10 mouse cellular contexts compared by ENCODE assay signal in genomic region chr1:77102421-77103133, GRCm38 (mm10).
DNase-seq lines count a peak whose midpoint lies in the region; ATAC-seq and TF ChIP-seq lines count a peak whose summit lies in the region.
"Had no signal": no experiment of that assay in that cellular context is flagged by ENCODE, and none has a peak within 500 bp of the region (broad histone marks: within the 10 kb centered on the region; RNA-seq: fewer than 3 reads in every experiment).

No protein-coding gene starts in this region.

- intact Hi-C loops in left cerebral cortex, postnatal 4 days (cut with DNase I) = no loop called here

- H3K27me3 ChIP-seq in forebrain, embryonic 12.5 days = peaks cover 9% of the 10 kb centered on the region
- H3K27me3 ChIP-seq in limb, embryonic 14.5 days (ENCODE audit: control insufficient read depth, insufficient read depth, low read length) = no peaks in the 10 kb centered on the region

- no peak for TF ChIP-seq POLR2A in limb, embryonic 14.5 days (IDR thresholded peaks at IDR 0.05; ENCODE audit: borderline replicate concordance, extremely low read depth, insufficient read depth, insufficient read length)

- peak; percentile 61 for DNase-seq in left cerebral cortex, postnatal 4 days
- DNase-seq in left cerebral cortex, adult 9 months (ENCODE audit: low spot score in 2 of 2) = no peak
- DNase-seq in cerebellum, postnatal 10 days = peak; percentile 42 to 68
- peak; percentile 18 for DNase-seq in limb, embryonic 14.5 days (ENCODE audit: low spot score)
- DNase-seq in left cerebral cortex, adult 11 months (ENCODE audit: low spot score) = no peak
- no peak for DNase-seq in layer of hippocampus, adult 8-10 months (ENCODE audit: low spot score in 2 of 2)
- DNase-seq in lung, postnatal 25 days (ENCODE audit: low spot score) = no peak
- DNase-seq: lung, embryonic 14.5 days had no signal

- WGBS in forebrain, embryonic 12.5 days = 26% methylated on average over 13 of the region's 13 CpGs
- WGBS in limb, embryonic 14.5 days = 50% methylated on average over 13 of the region's 13 CpGs

- no peak overlapping the region for H3K9ac ChIP-seq in forebrain, embryonic 12.5 days
- no peak overlapping the region for H3K9ac ChIP-seq in limb, embryonic 14.5 days (ENCODE audit: low read depth, low read length, severe bottlenecking)
- H3K9ac ChIP-seq: lung, embryonic 14.5 days had no signal

- H3K4me3 ChIP-seq in forebrain, embryonic 12.5 days (replicated peaks) = no peak overlapping the region
- H3K4me3 ChIP-seq in limb, embryonic 14.5 days (replicated peaks; ENCODE audit: low read length) = no peak overlapping the region

- H3K4me2 ChIP-seq in forebrain, embryonic 12.5 days = peak overlapping the region; percentile 32
- no peak overlapping the region for H3K4me2 ChIP-seq in limb, embryonic 14.5 days (replicated peaks; ENCODE audit: low read depth, low read length, severe bottlenecking)
- H3K4me2 ChIP-seq: lung, embryonic 14.5 days had no signal

- peak; percentile 11; the same call in 1 of the 2 replicates for ATAC-seq in forebrain, embryonic 12.5 days (ENCODE audit: low FRiP score)
- no peak for ATAC-seq in limb, embryonic 14.5 days (ENCODE audit: low FRiP score, low read depth)
- ATAC-seq: inflammation-experienced regulatory T-cells, adult 6 months had no signal

- H3K9me3 ChIP-seq in forebrain, embryonic 12.5 days = no peaks in the 10 kb centered on the region
- H3K9me3 ChIP-seq in limb, embryonic 14.5 days (ENCODE audit: control insufficient read depth, low read length) = no peaks in the 10 kb centered on the region

- H3K36me3 ChIP-seq in forebrain, embryonic 12.5 days (replicated peaks) = no peaks in the 10 kb centered on the region
- H3K36me3 ChIP-seq in limb, embryonic 14.5 days (ENCODE audit: control insufficient read depth, insufficient read depth, low read length) = no peaks in the 10 kb centered on the region

- H3K4me1 ChIP-seq in forebrain, embryonic 12.5 days = peaks cover 19% of the 10 kb centered on the region
- H3K4me1 ChIP-seq in limb, embryonic 14.5 days (ENCODE audit: control insufficient read depth, insufficient read depth, low read length) = peaks cover 11% of the 10 kb centered on the region

- H3K27ac ChIP-seq in forebrain, embryonic 12.5 days = no peak overlapping the region
- H3K27ac ChIP-seq in limb, embryonic 14.5 days (replicated peaks; ENCODE audit: low read depth, low read length) = no peak overlapping the region

Comparison
In these comparisons a context has a peak if more than half of its experiments do, and no peak if none do; other contexts are left out.
1. DNase-seq: peak in left cerebral cortex, postnatal 4 days (single experiment), cerebellum, postnatal 10 days (2 of 2) and limb, embryonic 14.5 days (single experiment); none in left cerebral cortex, adult 9 months (0 of 2), left cerebral cortex, adult 11 months (single experiment), layer of hippocampus, adult 8-10 months (0 of 2) and lung, postnatal 25 days (single experiment).